Mouse (Mus musculus): Measurements from ENCODE around the gene Sema5a.

DNA sequence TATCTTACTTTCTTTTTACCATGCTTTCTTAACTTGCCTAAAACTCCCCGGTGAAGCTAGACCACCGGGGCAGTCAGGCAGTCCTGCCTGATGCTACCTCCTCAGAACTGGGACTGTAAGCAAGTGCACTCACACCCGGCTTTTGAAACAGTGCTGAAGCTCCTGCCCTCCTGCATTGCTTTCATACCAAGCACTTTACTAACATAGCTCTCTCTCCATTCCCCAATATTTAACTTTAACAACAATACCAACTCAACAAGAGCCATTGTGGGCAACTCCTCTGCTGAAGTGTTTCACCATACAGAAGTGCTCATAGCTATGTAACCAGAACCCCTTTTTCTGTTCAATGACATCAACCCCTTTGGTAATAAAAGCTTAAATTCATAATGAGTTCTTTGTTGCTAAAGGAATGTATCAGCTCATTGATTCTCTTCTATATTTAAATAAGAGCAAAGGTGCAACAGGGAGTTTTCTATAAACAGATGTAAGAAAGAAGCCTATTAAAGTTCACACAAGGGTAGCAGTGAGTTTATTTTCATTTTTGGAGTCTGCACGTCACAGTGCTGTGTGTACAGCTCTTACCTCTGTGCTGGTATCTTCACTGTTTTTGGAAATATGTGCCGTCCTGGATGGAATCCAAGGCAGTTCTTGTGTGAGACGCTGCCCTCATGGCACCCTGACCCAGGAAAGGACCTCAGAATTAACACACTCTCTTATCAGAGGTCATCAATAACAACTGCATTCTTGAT, 292.3 kb downstream of the Sema5a start:
- TF ChIP-seq CTCF (IDR thresholded peaks at IDR 0.05), result no peak
- peak; percentile 82 for TF ChIP-seq EP300 (IDR thresholded peaks at IDR 0.05)
